Mouse (Mus musculus): ENCODE data around the gene Olfr689. TPM values are rescaled to one million over a fixed set of nuclear protein-coding genes. Genes with fewer than 3 reads are reported as not detected.

Gene Olfr689
- polyA plus RNA-seq (2017; shearing (Covaris generic)): 0.17 TPM

DNA sequence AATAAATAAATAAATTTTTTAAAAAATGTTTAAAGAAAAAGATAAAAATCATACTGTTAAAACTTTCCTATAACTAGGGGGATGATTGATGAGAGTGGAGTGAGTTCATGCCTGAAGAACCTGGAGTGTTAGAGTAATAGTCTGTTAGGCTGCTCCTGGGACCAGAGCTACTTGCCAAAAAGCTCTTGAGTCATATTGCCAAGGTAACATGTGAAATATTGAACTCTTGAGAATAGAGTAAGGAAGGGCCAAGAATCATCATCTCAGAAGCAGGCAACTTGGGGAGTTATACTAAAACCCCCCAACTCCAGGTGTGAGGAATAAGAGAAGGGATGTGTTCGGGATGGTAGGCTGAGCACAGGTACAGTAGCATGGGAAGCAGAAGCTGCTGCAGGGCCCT is at the start of gene Olfr689:
Gene Olfr689 (plus strand): TSS at position 301 of the 400 bp plus-strand sequence.

DNA sequence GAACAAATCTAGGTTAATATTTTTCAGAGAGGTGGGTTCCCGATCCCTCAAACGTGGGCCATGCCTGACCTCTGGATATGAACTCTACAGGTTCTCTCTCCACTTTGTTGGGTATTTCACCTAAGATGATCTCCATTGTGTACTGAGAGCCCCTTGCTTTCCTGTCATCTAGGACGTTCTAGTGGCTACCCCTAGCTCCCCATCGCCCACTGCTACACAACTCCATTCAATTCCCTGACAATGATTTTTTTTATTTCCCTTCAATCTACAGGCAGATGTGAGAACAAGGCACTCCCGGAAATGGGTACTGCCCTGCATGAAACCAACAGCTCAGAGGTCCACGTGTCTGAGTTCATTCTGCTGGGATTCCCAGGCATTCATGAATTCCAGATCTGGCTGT is 23.2 kb upstream of the Olfr689 start, which contains the start of gene Olfr688:
Gene Olfr688 (plus strand): TSS at position 301 of the 400 bp plus-strand sequence.

DNA sequence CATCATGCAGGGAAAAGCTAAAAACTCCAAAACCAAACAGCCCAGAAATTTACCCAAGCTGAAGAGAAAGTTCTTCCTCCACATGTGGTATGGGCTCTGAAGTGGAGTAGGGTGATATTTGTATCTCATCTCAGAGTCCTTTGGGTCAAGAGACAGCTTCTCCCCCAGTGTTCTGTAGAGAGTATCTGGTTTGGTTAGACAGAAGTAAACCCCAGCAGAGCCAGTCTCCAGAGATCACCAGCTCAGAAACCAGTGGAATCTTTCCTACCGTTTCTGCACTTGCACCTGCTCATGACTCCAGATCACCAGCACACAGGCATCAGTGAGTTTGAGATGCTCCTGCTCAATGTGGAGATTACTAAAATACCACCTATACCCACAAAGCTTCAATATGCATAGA is 23.0 kb downstream of the Olfr689 start, which contains the start of gene Olfr690:
Gene Olfr690 (minus strand): TSS at position 101 of the 400 bp plus-strand sequence.

DNA sequence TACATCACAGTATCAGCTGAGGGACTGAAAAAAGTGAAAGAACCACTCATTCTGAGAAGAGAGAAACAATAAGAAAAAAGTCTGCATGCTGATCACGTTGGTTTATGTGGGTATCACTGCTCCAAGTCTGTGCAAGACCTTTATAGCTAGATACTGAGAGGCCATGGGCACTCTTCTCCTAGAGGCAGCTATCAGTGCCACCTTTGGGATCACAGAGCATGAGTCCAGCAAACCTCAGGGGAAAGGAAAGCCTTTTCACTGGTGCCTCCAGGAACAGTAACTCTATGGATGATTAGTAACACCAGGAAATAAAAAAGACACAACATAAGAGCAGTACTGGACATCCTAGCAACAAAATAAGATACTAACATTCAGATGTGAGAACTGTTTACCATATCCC is 31.2 kb downstream of the Olfr689 start, which contains the start of gene Olfr691:
Gene Olfr691 (minus strand): TSS at position 101 of the 400 bp plus-strand sequence.

DNA sequence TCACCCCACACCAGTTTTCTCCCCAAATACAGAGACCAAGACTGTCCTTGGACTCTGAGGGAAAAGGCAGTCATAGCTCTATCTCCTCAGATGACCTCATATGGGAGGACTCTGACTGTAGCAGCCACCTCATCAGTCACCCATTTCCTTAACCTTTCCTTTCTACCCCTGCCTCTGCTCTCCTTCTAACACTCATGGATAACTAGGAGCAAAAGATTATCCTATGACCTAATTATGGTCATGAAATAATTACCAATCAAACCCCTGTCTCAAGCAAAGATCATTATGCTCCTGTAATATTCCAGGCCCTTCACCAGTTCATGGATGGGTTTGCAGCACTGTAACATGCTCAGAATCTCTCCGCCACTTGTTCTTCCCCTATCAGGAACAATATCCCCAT is 57.0 kb downstream of the Olfr689 start, which contains the start of gene Olfr692:
Gene Olfr692 (plus strand): TSS at position 301 of the 400 bp plus-strand sequence.

Other genes starting within 250 kb of the Olfr689 start
- gene Olfr678, start 246.7 kb upstream of the Olfr689 start, polyA plus RNA-seq (2017; shearing (Covaris generic)): not detected
- gene Olfr679, start 230.0 kb upstream of the Olfr689 start, polyA plus RNA-seq (2017; shearing (Covaris generic)): not detected
- gene Olfr680-ps1, start 218.3 kb upstream of the Olfr689 start, polyA plus RNA-seq (2017; shearing (Covaris generic)): not detected
- not detected for gene Olfr681, start 194.3 kb upstream of the Olfr689 start, polyA plus RNA-seq (2017; shearing (Covaris generic))
- not detected for gene Olfr683, start 164.2 kb upstream of the Olfr689 start, polyA plus RNA-seq (2017; shearing (Covaris generic))
- 0.12 TPM for gene Olfr684, start 147.5 kb upstream of the Olfr689 start, polyA plus RNA-seq (2017; shearing (Covaris generic))
- not detected for gene Olfr685, start 125.2 kb upstream of the Olfr689 start, polyA plus RNA-seq (2017; shearing (Covaris generic))
- gene Olfr686, start 103.7 kb upstream of the Olfr689 start, polyA plus RNA-seq (2017; shearing (Covaris generic)): not detected
- gene Olfr688, start 23.1 kb upstream of the Olfr689 start, polyA plus RNA-seq (2017; shearing (Covaris generic)): not detected
- gene Olfr690, start 22.9 kb downstream of the Olfr689 start, polyA plus RNA-seq (2017; shearing (Covaris generic)): not detected
- gene Olfr691, start 31.1 kb downstream of the Olfr689 start, polyA plus RNA-seq (2017; shearing (Covaris generic)): 0.43 TPM
- not detected for gene Olfr692, start 57.1 kb downstream of the Olfr689 start, polyA plus RNA-seq (2017; shearing (Covaris generic))
- not detected for gene Gm5901, start 63.9 kb downstream of the Olfr689 start, polyA plus RNA-seq (2017; shearing (Covaris generic))
- 57.6 TPM for gene Fam160a2, start 88.9 kb downstream of the Olfr689 start, polyA plus RNA-seq (2017; shearing (Covaris generic))
- not detected for gene Cnga4, start 93.4 kb downstream of the Olfr689 start, polyA plus RNA-seq (2017; shearing (Covaris generic))
- gene Cckbr, start 114.6 kb downstream of the Olfr689 start, polyA plus RNA-seq (2017; shearing (Covaris generic)): not detected
- not detected for gene Cavin3, start 171.1 kb downstream of the Olfr689 start, polyA plus RNA-seq (2017; shearing (Covaris generic))
- 18.3 TPM for gene Smpd1, start 243.2 kb downstream of the Olfr689 start, polyA plus RNA-seq (2017; shearing (Covaris generic))

Measured in effector memory CD4-positive, alpha-beta T cell, adult 7 months (primary cell).